Mouse (Mus musculus): ENCODE results near the gene Ostm1.

- TF ChIP-seq GATA1 (IDR thresholded peaks at IDR 0.05; ENCODE audit: borderline replicate concordance, low read length) (no peak), FLI1 (IDR thresholded peaks at IDR 0.05; ENCODE audit: low read length) (no peak)
Measured at GRCm38 (mm10) chr10:42585156-42585555, 1.5 kb downstream of the Ostm1 start.
